Mouse (Mus musculus): Measurements from ENCODE around the gene Cpsf4. TPM values are rescaled to one million over a fixed set of nuclear protein-coding genes. Genes with fewer than 3 reads are reported as not detected.

Gene Cpsf4
- polyA plus RNA-seq, 1 experiment from 2014 or later: 14.1 TPM

DNA sequence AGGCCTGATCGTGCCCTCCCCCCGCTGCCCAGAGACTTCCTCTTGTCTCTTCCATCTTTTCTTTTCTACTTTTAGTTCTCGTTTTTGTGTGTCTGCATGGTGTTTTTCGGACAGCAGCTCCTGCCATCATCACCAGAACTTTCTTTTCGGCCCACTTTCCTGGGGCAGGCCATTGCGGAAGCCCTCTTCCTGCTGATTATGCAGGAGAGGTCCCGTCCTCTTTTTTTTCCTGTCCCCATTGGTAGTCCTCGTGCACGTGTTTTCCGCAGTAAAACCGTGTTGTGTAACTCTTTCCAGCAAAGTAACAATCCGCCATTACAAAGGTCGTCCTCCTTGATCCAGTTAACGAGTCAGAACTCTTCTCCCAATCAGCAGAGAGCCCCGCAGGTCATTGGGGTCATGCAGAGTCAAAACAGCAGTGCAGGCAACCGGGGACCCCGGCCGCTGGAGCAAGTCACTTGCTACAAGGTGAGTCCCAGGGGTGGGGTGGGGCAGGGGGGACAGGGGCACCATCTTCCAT is 11.5 kb downstream of the Cpsf4 start:
- H3K4me1 ChIP-seq (ENCODE audit: control insufficient read depth in 2 of 2, insufficient read depth in 2 of 2, low read length in 2 of 2): no peaks in the 10 kb centered on the region
- no peaks in the 10 kb centered on the region for H3K27me3 ChIP-seq (ENCODE audit: control insufficient read depth, insufficient read depth, low read length)
- no peak overlapping the region for H3K9ac ChIP-seq (ENCODE audit: low read length)
- 86% methylated on average over 18 of the region's 18 CpGs for WGBS
- no peak for ATAC-seq (ENCODE audit: insufficient number of reproducible peaks, insufficient read depth, low FRiP score, low read depth)
- H3K4me2 ChIP-seq (ENCODE audit: low read length): no peak overlapping the region
- H3K9me3 ChIP-seq (ENCODE audit: control insufficient read depth, low read length): no peaks in the 10 kb centered on the region
- H3K4me3 ChIP-seq (ENCODE audit: control insufficient read depth in 1 of 2, insufficient read depth in 1 of 2, low read depth in 1 of 2, low read length in 2 of 2): no peak overlapping the region
- H3K36me3 ChIP-seq (ENCODE audit: control insufficient read depth, insufficient read depth, low read length): peaks cover 100% of the 10 kb centered on the region
- no peak overlapping the region for H3K27ac ChIP-seq (replicated peaks in 1 of 2; ENCODE audit: control insufficient read depth in 1 of 2, insufficient read depth in 1 of 2, low read depth in 2 of 2, low read length in 2 of 2)

- no peak overlapping the region for H3K4me3 ChIP-seq (ENCODE audit: control insufficient read depth in 1 of 2, insufficient read depth in 1 of 2, low read depth in 1 of 2, low read length in 2 of 2)
- no peaks in the 10 kb centered on the region for H3K9me3 ChIP-seq (ENCODE audit: control insufficient read depth, low read length)
- 96% methylated on average over 2 of the region's 2 CpGs for WGBS
- H3K36me3 ChIP-seq (ENCODE audit: control insufficient read depth, insufficient read depth, low read length): peaks cover 89% of the 10 kb centered on the region
- H3K4me2 ChIP-seq (ENCODE audit: low read length): no peak overlapping the region
- ATAC-seq (ENCODE audit: insufficient number of reproducible peaks, insufficient read depth, low FRiP score, low read depth): no peak
- peaks cover 7 to 14% of the 10 kb centered on the region in 2 experiments; a peak in 3 of 4 replicates for H3K4me1 ChIP-seq (ENCODE audit: control insufficient read depth in 2 of 2, insufficient read depth in 2 of 2, low read length in 2 of 2)
- H3K27me3 ChIP-seq (ENCODE audit: control insufficient read depth, insufficient read depth, low read length): no peaks in the 10 kb centered on the region
- H3K27ac ChIP-seq (replicated peaks in 1 of 2; ENCODE audit: control insufficient read depth in 1 of 2, insufficient read depth in 1 of 2, low read depth in 2 of 2, low read length in 2 of 2): no peak overlapping the region
- H3K9ac ChIP-seq (ENCODE audit: low read length): no peak overlapping the region
Measured at GRCm38 (mm10) chr5:145185244-145185643, 18.2 kb downstream of the Cpsf4 start.

GRCm38 (mm10) chr5:145189416-145189815 is 22.4 kb downstream of the Cpsf4 start:
- H3K36me3 ChIP-seq (ENCODE audit: control insufficient read depth, insufficient read depth, low read length): peaks cover 56% of the 10 kb centered on the region
- 88% methylated on average over 6 of the region's 6 CpGs for WGBS

DNA sequence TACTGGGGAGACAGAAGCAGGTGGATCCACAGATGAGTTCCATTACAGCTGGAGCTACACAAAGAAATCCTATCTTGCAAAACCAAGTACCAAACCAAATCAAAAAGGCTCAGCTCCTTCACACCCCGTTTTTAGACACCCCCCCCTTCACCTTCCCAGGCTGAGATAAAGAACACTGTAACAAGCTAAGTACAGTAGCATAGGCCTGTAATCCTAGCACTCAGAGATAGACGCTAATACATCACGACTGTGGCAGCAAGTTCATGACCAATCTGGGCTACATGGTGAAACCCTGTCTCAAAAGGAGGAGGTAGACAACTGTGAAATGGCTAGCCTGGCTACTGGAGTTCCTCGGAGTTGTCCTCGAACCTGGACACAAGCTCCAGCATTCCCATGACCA is 23.4 kb downstream of the Cpsf4 start:
- WGBS: 15% methylated on average over 5 of the region's 5 CpGs
- Histone ChIP-seq H3K4me3 (ENCODE audit: control insufficient read depth in 1 of 2, insufficient read depth in 1 of 2, low read depth in 1 of 2, low read length in 2 of 2) (peak overlapping the region; percentile 61 to 94), H3K4me1 (ENCODE audit: control insufficient read depth in 2 of 2, insufficient read depth in 2 of 2, low read length in 2 of 2) (peaks cover 10 to 17% of the 10 kb centered on the region in 2 experiments), H3K4me2 (ENCODE audit: low read length) (peak overlapping the region; percentile 90), H3K9me3 (ENCODE audit: control insufficient read depth, low read length) (no peaks in the 10 kb centered on the region), H3K27ac (replicated peaks in 1 of 2; ENCODE audit: control insufficient read depth in 1 of 2, insufficient read depth in 1 of 2, low read depth in 2 of 2, low read length in 2 of 2) (peak overlapping the region; percentile 95 to 97), H3K27me3 (ENCODE audit: control insufficient read depth, insufficient read depth, low read length) (no peaks in the 10 kb centered on the region), H3K36me3 (ENCODE audit: control insufficient read depth, insufficient read depth, low read length) (peaks cover 56% of the 10 kb centered on the region), H3K9ac (ENCODE audit: low read length) (peak overlapping the region; percentile 99)
- 0 out of 2 replicates have a peak, but pooled peaks have one; percentile 17 for ATAC-seq (ENCODE audit: insufficient number of reproducible peaks, insufficient read depth, low FRiP score, low read depth)

More at GRCm38 (mm10) chr5:145189416-145189815, 22.4 kb downstream of the Cpsf4 start:
- Histone ChIP-seq H3K4me2 (ENCODE audit: low read length) (peak overlapping the region; percentile 90), H3K27ac (replicated peaks in 1 of 2; ENCODE audit: control insufficient read depth in 1 of 2, insufficient read depth in 1 of 2, low read depth in 2 of 2, low read length in 2 of 2) (no peak overlapping the region), H3K9me3 (ENCODE audit: control insufficient read depth, low read length) (no peaks in the 10 kb centered on the region), H3K27me3 (ENCODE audit: control insufficient read depth, insufficient read depth, low read length) (no peaks in the 10 kb centered on the region), H3K4me3 (ENCODE audit: control insufficient read depth in 1 of 2, insufficient read depth in 1 of 2, low read depth in 1 of 2, low read length in 2 of 2) (peak overlapping the region in 1 of 2 experiments; percentile 94; a peak in 2 of 4 replicates), H3K9ac (ENCODE audit: low read length) (peak overlapping the region; percentile 99; the same call in 1 of the 2 replicates), H3K4me1 (ENCODE audit: control insufficient read depth in 2 of 2, insufficient read depth in 2 of 2, low read length in 2 of 2) (peaks cover 10 to 17% of the 10 kb centered on the region in 2 experiments)
- ATAC-seq (ENCODE audit: insufficient number of reproducible peaks, insufficient read depth, low FRiP score, low read depth): no peak

DNA sequence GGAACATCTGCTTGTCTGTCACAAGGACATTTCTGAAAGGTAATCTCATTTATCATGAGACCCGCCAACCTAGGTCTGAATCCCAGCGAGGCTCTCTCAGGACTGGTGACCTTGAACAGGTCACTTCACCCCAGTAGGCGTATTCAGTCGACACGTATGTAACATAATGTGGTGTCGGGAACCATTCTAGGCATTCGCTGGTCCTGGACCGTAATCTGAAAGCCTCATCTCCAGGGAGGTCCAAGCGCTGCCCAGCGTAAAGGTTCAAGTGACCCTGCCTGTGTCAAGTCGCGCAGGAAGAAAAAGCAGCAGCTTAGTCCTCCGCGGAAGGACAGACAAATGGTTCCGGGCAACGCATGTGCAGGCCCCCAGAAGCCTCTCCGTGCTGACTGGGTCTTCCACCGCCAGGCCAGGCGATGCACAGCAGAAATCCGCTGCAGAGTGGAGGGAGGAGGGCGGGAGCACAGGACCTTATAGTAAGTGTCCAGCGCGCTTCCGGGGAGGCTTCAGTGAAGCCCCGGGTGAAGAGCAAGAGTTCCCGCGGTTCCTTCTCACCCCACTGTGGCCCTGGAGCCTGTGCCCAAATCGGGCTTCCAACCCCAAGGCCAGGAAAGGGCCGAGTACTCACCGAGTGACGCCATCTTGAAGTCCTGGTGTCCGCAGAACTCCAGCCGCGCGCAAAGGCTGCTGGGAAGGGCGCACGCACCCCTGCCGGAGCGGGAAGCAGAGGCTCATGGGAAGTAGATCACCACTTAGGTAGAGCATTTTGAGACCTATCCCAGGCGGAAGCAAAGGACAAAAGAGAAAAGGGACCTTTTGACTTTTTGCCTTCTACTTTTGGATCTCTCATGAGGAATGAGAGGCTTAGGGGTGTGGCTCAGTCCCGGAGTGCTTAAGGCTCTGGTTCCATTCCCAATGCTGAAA is 24.1 kb downstream of the Cpsf4 start:
- no peaks in the 10 kb centered on the region for H3K9me3 ChIP-seq (ENCODE audit: control insufficient read depth, low read length)
- peak overlapping the region; percentile 61 to 94 for H3K4me3 ChIP-seq (ENCODE audit: control insufficient read depth in 1 of 2, insufficient read depth in 1 of 2, low read depth in 1 of 2, low read length in 2 of 2)
- H3K36me3 ChIP-seq (ENCODE audit: control insufficient read depth, insufficient read depth, low read length): peaks cover 56% of the 10 kb centered on the region
- H3K9ac ChIP-seq (ENCODE audit: low read length): peak overlapping the region; percentile 99
- peaks cover 10 to 17% of the 10 kb centered on the region in 2 experiments for H3K4me1 ChIP-seq (ENCODE audit: control insufficient read depth in 2 of 2, insufficient read depth in 2 of 2, low read length in 2 of 2)
- ATAC-seq (ENCODE audit: insufficient number of reproducible peaks, insufficient read depth, low FRiP score, low read depth): peak; percentile 69
- H3K4me2 ChIP-seq (ENCODE audit: low read length): peak overlapping the region; percentile 90
- WGBS: under 1% methylated on average over 41 of the region's 41 CpGs
- peak overlapping the region; percentile 95 to 97 for H3K27ac ChIP-seq (replicated peaks in 1 of 2; ENCODE audit: control insufficient read depth in 1 of 2, insufficient read depth in 1 of 2, low read depth in 2 of 2, low read length in 2 of 2)
- no peaks in the 10 kb centered on the region for H3K27me3 ChIP-seq (ENCODE audit: control insufficient read depth, insufficient read depth, low read length)

GRCm38 (mm10) chr5:145191962-145192361 is 24.9 kb downstream of the Cpsf4 start, which contains the start of gene Atp5j2:
Gene Atp5j2, minus strand, starts transcription at chr5:145192062.
- H3K36me3 ChIP-seq (ENCODE audit: control insufficient read depth, insufficient read depth, low read length): peaks cover 54% of the 10 kb centered on the region
- peak within 1 kb of the TSS; percentile 61 to 94 for H3K4me3 ChIP-seq (ENCODE audit: control insufficient read depth in 1 of 2, insufficient read depth in 1 of 2, low read depth in 1 of 2, low read length in 2 of 2)
- 85% methylated on average over 2 of the region's 2 CpGs for WGBS

GRCm38 (mm10) chr5:145200387-145200786 is 33.4 kb downstream of the Cpsf4 start:
- Histone ChIP-seq H3K9ac (ENCODE audit: low read length) (peak overlapping the region; percentile 87; the same call in 1 of the 2 replicates), H3K4me2 (ENCODE audit: low read length) (peak overlapping the region; percentile 97), H3K36me3 (ENCODE audit: control insufficient read depth, insufficient read depth, low read length) (peaks cover 31% of the 10 kb centered on the region), H3K4me3 (ENCODE audit: control insufficient read depth in 1 of 2, insufficient read depth in 1 of 2, low read depth in 1 of 2, low read length in 2 of 2) (peak overlapping the region in 1 of 2 experiments; percentile 72; a peak in 1 of 4 replicates), H3K9me3 (ENCODE audit: control insufficient read depth, low read length) (no peaks in the 10 kb centered on the region), H3K27ac (replicated peaks in 1 of 2; ENCODE audit: control insufficient read depth in 1 of 2, insufficient read depth in 1 of 2, low read depth in 2 of 2, low read length in 2 of 2) (no peak overlapping the region), H3K27me3 (ENCODE audit: control insufficient read depth, insufficient read depth, low read length) (no peaks in the 10 kb centered on the region), H3K4me1 (ENCODE audit: control insufficient read depth in 2 of 2, insufficient read depth in 2 of 2, low read length in 2 of 2) (peaks cover 4 to 13% of the 10 kb centered on the region in 2 experiments)
- WGBS: 72% methylated on average over 7 of the region's 7 CpGs
- ATAC-seq (ENCODE audit: insufficient number of reproducible peaks, insufficient read depth, low FRiP score, low read depth): no peak

More at GRCm38 (mm10) chr5:145191962-145192361, 24.9 kb downstream of the Cpsf4 start, which contains the start of gene Atp5j2:
- ATAC-seq (ENCODE audit: insufficient number of reproducible peaks, insufficient read depth, low FRiP score, low read depth): no peak
- no peaks in the 10 kb centered on the region for H3K27me3 ChIP-seq (ENCODE audit: control insufficient read depth, insufficient read depth, low read length)
- H3K4me2 ChIP-seq (ENCODE audit: low read length): peak within 1 kb of the TSS; percentile 90
- peak within 1 kb of the TSS; percentile 99 for H3K9ac ChIP-seq (ENCODE audit: low read length)
- H3K9me3 ChIP-seq (ENCODE audit: control insufficient read depth, low read length): no peaks in the 10 kb centered on the region
- peak within 1 kb of the TSS; percentile 95 to 97 for H3K27ac ChIP-seq (replicated peaks in 1 of 2; ENCODE audit: control insufficient read depth in 1 of 2, insufficient read depth in 1 of 2, low read depth in 2 of 2, low read length in 2 of 2)
- peaks cover 10 to 17% of the 10 kb centered on the region in 2 experiments for H3K4me1 ChIP-seq (ENCODE audit: control insufficient read depth in 2 of 2, insufficient read depth in 2 of 2, low read length in 2 of 2)
